Mouse (Mus musculus): ENCODE data around the gene Fam120b. TPM values are rescaled to one million over a fixed set of nuclear protein-coding genes. Genes with fewer than 3 reads are reported as not detected.
A peak's percentile ranks its signal among the peaks of the same experiment; 100 is the strongest.

The Fam120b gene
- total and polyA plus RNA-seq, 3 experiments = 17.2 to 19.5 (median 18.1) TPM

- H3K4me3 ChIP-seq (replicated peaks in 1 of 3; ENCODE audit: low read depth in 2 of 3, low read length in 2 of 3, poor library complexity in 1 of 3) = no peak overlapping the region
- no peak overlapping the region for H3K9ac ChIP-seq (ENCODE audit: insufficient read depth, low read depth)
- no peaks in the 10 kb centered on the region for H3K9me3 ChIP-seq (replicated peaks; ENCODE audit: low read length)
- no peaks in the 10 kb centered on the region for H3K4me1 ChIP-seq (ENCODE audit: control insufficient read depth in 1 of 2, insufficient read depth in 2 of 2)
- H3K4me2 ChIP-seq (ENCODE audit: insufficient read depth, low read depth, poor library complexity, severe bottlenecking) = no peak overlapping the region
- dilution Hi-C loops (cut with MboI; ENCODE audit: extremely low pct_ligation_motif_present, extremely low pct_unique_long_range_greater_than_20kb, low sequenced_read_pairs) = no loop called here
- H3K36me3 ChIP-seq (replicated peaks in 1 of 2; ENCODE audit: control insufficient read depth in 1 of 2, insufficient read depth in 1 of 2, low read length in 1 of 2) = no peaks in the 10 kb centered on the region
- in situ Hi-C loops (cut with MboI; ENCODE audit: low pct_ligation_motif_present, low pct_unique_long_range_greater_than_20kb, low sequenced_read_pairs) = no loop called here
- DNase-seq (ENCODE audit: extremely low read depth) = no peak
- H3K27ac ChIP-seq (ENCODE audit: insufficient read depth, low read depth) = no peak overlapping the region
- TF ChIP-seq TBP (conservative IDR thresholded peaks at IDR 0.05; ENCODE audit: low read depth, low read length) = no peak
- TF ChIP-seq CHD1 (IDR thresholded peaks at IDR 0.05; ENCODE audit: low read depth, low read length) = no peak
- TF ChIP-seq PAX5 (IDR thresholded peaks at IDR 0.05; ENCODE audit: low read length) = no peak
- no peak for TF ChIP-seq NRF1 (IDR thresholded peaks at IDR 0.05; ENCODE audit: low read depth, low read length)
- no peak for TF ChIP-seq JUND (conservative IDR thresholded peaks at IDR 0.05; ENCODE audit: low read depth, low read length)
- TF ChIP-seq MYC (IDR thresholded peaks at IDR 0.05; ENCODE audit: low read depth, low read length) = no peak
- no peak for TF ChIP-seq IRF4 (IDR thresholded peaks at IDR 0.05; ENCODE audit: low read depth, low read length)
- no peak for TF ChIP-seq CTCF (conservative IDR thresholded peaks at IDR 0.05 in 1 of 2, IDR thresholded peaks at IDR 0.05 in 1 of 2; ENCODE audit: low read depth in 2 of 2, low read length in 2 of 2)
- TF ChIP-seq HCFC1 (IDR thresholded peaks at IDR 0.05; ENCODE audit: low read depth, low read length) = no peak
- no peak for TF ChIP-seq MAX (IDR thresholded peaks at IDR 0.05; ENCODE audit: low read length)
- TF ChIP-seq MAFK (IDR thresholded peaks at IDR 0.05; ENCODE audit: insufficient replicate concordance, low read length) = no peak
- no peaks in the 10 kb centered on the region for H3K79me2 ChIP-seq (replicated peaks; ENCODE audit: control insufficient read depth, extremely low read depth, insufficient read depth, poor library complexity, severe bottlenecking)
- H3K27me3 ChIP-seq (replicated peaks) = peaks cover 19% of the 10 kb centered on the region
Measured at GRCm38 (mm10) chr17:15388892-15389291, 7.1 kb upstream of the Fam120b start.

GRCm38 (mm10) chr17:15389356-15389755, 6.6 kb upstream of the Fam120b start:
- H3K36me3 ChIP-seq (replicated peaks in 1 of 2; ENCODE audit: control insufficient read depth in 1 of 2, insufficient read depth in 1 of 2, low read length in 1 of 2) = no peaks in the 10 kb centered on the region
- H3K79me2 ChIP-seq (replicated peaks; ENCODE audit: control insufficient read depth, extremely low read depth, insufficient read depth, poor library complexity, severe bottlenecking) = no peaks in the 10 kb centered on the region
- H3K27ac ChIP-seq (ENCODE audit: insufficient read depth, low read depth) = no peak overlapping the region
- no peak for DNase-seq (ENCODE audit: extremely low read depth)
- TF ChIP-seq MAZ (IDR thresholded peaks at IDR 0.05; ENCODE audit: low read depth, low read length) (no peak), ZNF384 (IDR thresholded peaks at IDR 0.05; ENCODE audit: low read depth, low read length) (peak; percentile 66)
- H3K9me3 ChIP-seq (replicated peaks; ENCODE audit: low read length) = no peaks in the 10 kb centered on the region
- no peak overlapping the region for H3K9ac ChIP-seq (ENCODE audit: insufficient read depth, low read depth)
- dilution Hi-C loops (cut with MboI; ENCODE audit: extremely low pct_ligation_motif_present, extremely low pct_unique_long_range_greater_than_20kb, low sequenced_read_pairs) = no loop called here
- no peak overlapping the region for H3K4me2 ChIP-seq (ENCODE audit: insufficient read depth, low read depth, poor library complexity, severe bottlenecking)
- in situ Hi-C loops (cut with MboI; ENCODE audit: low pct_ligation_motif_present, low pct_unique_long_range_greater_than_20kb, low sequenced_read_pairs) = no loop called here
- peaks cover 20% of the 10 kb centered on the region for H3K27me3 ChIP-seq (replicated peaks)
- H3K4me3 ChIP-seq (replicated peaks in 1 of 3; ENCODE audit: low read depth in 2 of 3, low read length in 2 of 3, poor library complexity in 1 of 3) = no peak overlapping the region
- H3K4me1 ChIP-seq (ENCODE audit: control insufficient read depth in 1 of 2, insufficient read depth in 2 of 2) = no peaks in the 10 kb centered on the region

- no peak for DNase-seq (ENCODE audit: extremely low read depth)
- TF ChIP-seq MAFK (IDR thresholded peaks at IDR 0.05; ENCODE audit: insufficient replicate concordance, low read length) = no peak
- no peak for TF ChIP-seq E2F4 (IDR thresholded peaks at IDR 0.05; ENCODE audit: insufficient replicate concordance, low read depth, low read length)
- TF ChIP-seq BHLHE40 (IDR thresholded peaks at IDR 0.05; ENCODE audit: low read depth, low read length) = no peak
- no peak for TF ChIP-seq JUND (conservative IDR thresholded peaks at IDR 0.05; ENCODE audit: low read depth, low read length)
- no peak for TF ChIP-seq MEF2A (IDR thresholded peaks at IDR 0.05; ENCODE audit: borderline replicate concordance, low read depth, low read length)
- no peak for TF ChIP-seq UBTF (IDR thresholded peaks at IDR 0.05; ENCODE audit: low read depth, low read length)
- TF ChIP-seq NRF1 (IDR thresholded peaks at IDR 0.05; ENCODE audit: low read depth, low read length) = no peak
- TF ChIP-seq USF1 (IDR thresholded peaks at IDR 0.05; ENCODE audit: low read depth, low read length) = no peak
- TF ChIP-seq CHD2 (IDR thresholded peaks at IDR 0.05; ENCODE audit: low read length) = no peak
- no peak for TF ChIP-seq TBP (conservative IDR thresholded peaks at IDR 0.05; ENCODE audit: low read depth, low read length)
- TF ChIP-seq KAT2A (IDR thresholded peaks at IDR 0.05; ENCODE audit: insufficient replicate concordance, low read length) = no peak
- no peak for TF ChIP-seq CTCF (conservative IDR thresholded peaks at IDR 0.05 in 1 of 2, IDR thresholded peaks at IDR 0.05 in 1 of 2; ENCODE audit: low read depth in 2 of 2, low read length in 2 of 2)
- TF ChIP-seq POLR2A (IDR thresholded peaks at IDR 0.05; ENCODE audit: low read depth, low read length) = no peak
- no peak for TF ChIP-seq MXI1 (IDR thresholded peaks at IDR 0.05; ENCODE audit: low read depth, low read length)
- no peak for TF ChIP-seq JUN (IDR thresholded peaks at IDR 0.05; ENCODE audit: insufficient read depth, low read depth, low read length)
- dilution Hi-C loops (cut with MboI; ENCODE audit: extremely low pct_ligation_motif_present, extremely low pct_unique_long_range_greater_than_20kb, low sequenced_read_pairs) = no loop called here
- H3K79me2 ChIP-seq (replicated peaks; ENCODE audit: control insufficient read depth, extremely low read depth, insufficient read depth, poor library complexity, severe bottlenecking) = peaks cover 19% of the 10 kb centered on the region
- in situ Hi-C loops (cut with MboI; ENCODE audit: low pct_ligation_motif_present, low pct_unique_long_range_greater_than_20kb, low sequenced_read_pairs) = no loop called here
- no peaks in the 10 kb centered on the region for H3K9me3 ChIP-seq (replicated peaks; ENCODE audit: low read length)
- H3K36me3 ChIP-seq (replicated peaks in 1 of 2; ENCODE audit: control insufficient read depth in 1 of 2, insufficient read depth in 1 of 2, low read length in 1 of 2) = peaks cover 25 to 67% of the 10 kb centered on the region in 2 experiments
- H3K27ac ChIP-seq (ENCODE audit: insufficient read depth, low read depth) = no peak overlapping the region
- H3K4me1 ChIP-seq (ENCODE audit: control insufficient read depth in 1 of 2, insufficient read depth in 2 of 2) = peaks cover 0 to 23% of the 10 kb centered on the region in 2 experiments; a peak in 2 of 4 replicates
- no peaks in the 10 kb centered on the region for H3K27me3 ChIP-seq (replicated peaks)
- no peak overlapping the region for H3K4me2 ChIP-seq (ENCODE audit: insufficient read depth, low read depth, poor library complexity, severe bottlenecking)
- H3K9ac ChIP-seq (ENCODE audit: insufficient read depth, low read depth) = no peak overlapping the region
- H3K4me3 ChIP-seq (replicated peaks in 1 of 3; ENCODE audit: low read depth in 2 of 3, low read length in 2 of 3, poor library complexity in 1 of 3) = no peak overlapping the region
Measured at GRCm38 (mm10) chr17:15401716-15402115, 5.7 kb downstream of the Fam120b start.
